Mouse (Mus musculus) liver, postnatal 0 days (tissue): Measurements from ENCODE around the gene Ccdc126.

Experiments used
- CTCF ChIP-seq: sonication (generic); IDR thresholded peaks from 2 replicates; pipeline ENCODE4 v1.5.1; 2016; ENCODE audit warnings: antibody characterized with exemption, low read depth
- EP300 ChIP-seq: IDR thresholded peaks from 2 replicates; pipeline ENCODE4 v1.6.1; 2016; ENCODE audit warnings: antibody characterized with exemption, low read depth, mild to moderate bottlenecking

DNA sequence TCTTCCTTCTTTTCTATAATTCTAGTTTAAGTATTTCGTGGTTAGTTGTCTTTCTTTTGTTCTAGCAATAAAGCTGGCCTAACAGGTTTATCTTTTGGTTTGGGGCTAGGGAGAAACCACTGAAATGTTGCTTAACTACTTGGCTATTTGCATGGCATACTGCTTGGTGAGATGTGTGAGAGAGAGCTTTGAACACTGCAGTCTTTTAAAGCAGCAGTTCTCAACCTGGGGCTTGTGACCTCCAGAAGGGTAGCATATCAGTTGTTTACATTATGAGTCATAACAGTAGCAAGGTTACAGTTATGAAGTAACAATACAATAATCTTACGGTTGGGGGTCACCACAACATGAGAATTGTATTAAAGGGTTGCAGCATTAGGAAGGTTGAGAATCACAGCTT is 3.9 kb downstream of the Ccdc126 start:
- no peak for TF ChIP-seq CTCF
- no peak for TF ChIP-seq EP300
